Mouse (Mus musculus): Measurements from ENCODE around the gene Cep68.
A peak's percentile ranks its signal among the peaks of the same experiment; 100 is the strongest.

The Cep68 gene

GRCm38 (mm10) chr11:20249296-20250110 lies at the start of gene Cep68:
Gene Cep68 (minus strand): TSS chr11:20249429.
- DNase-seq (ENCODE audit: low spot score): peak; percentile 97

GRCm38 (mm10) chr11:20284463-20284862 lies 35.2 kb upstream of the Cep68 start:
- DNase-seq (ENCODE audit: low spot score): no peak

- no peak for DNase-seq (ENCODE audit: low spot score)
These were observed 33.5 kb upstream of the Cep68 start for GRCm38 (mm10) chr11:20282601-20283219.

- no peak for DNase-seq (ENCODE audit: low spot score)
These were observed 31.8 kb upstream of the Cep68 start for GRCm38 (mm10) chr11:20280982-20281381.

DNA sequence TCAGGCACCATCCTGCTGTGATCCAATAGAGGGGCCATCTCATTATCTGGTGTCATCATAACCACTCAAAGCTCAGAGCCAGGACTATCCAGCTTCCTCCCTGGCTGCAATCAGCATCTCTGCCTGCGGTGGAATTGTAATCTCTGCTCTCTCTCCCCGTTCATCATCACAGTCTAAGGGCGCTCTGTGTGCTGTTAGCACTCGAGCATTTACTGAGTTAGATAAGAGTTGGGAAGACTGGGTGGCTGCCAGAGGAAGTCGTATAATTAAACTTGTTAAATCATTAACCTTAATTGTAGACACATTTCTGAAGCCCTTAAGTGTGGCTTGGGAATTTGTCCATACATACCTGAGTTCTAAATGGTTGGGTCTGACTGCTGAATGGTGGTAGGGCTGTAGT lies 29.5 kb upstream of the Cep68 start:
- no peak for DNase-seq (ENCODE audit: low spot score)

DNA sequence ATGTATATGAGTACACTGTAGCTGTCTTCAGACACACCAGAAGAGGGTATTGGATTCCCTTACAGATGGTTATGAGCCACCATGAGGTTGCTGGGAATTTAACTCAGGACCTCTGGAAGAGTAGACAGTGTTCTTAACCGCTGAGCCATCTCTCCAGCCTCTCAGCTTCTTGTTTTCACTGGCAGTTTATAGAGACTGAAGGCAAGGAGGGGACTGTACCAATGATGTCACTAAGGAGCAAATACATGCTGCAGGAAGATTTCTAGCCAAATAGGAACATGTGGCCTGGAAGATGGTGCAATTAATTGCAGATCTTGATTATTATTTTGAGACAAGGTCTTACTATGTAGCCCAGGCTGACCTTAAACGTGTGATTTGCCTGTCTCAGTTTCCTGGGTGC lies 27.9 kb upstream of the Cep68 start:
- DNase-seq (ENCODE audit: low spot score): no peak

DNA sequence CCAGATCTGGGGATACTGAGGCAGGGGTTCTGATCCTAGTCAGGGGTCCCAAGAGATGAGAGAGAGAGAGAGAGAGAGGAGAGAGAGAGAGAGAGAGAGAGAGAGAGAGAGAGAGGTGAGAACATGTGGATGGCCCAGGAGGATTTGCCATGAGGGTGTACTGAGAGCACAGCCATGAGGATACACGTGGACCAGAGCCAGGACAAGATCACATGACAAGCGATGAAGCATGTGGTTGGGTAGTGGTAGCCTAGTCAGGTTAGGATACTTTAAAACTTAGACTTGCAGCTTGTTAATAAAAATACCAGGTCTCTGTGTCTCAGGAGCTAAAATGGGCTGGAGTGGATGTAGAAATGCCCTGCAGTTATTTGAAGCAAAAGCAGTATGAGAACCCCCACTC lies 26.7 kb upstream of the Cep68 start:
- DNase-seq (ENCODE audit: low spot score): no peak

DNA sequence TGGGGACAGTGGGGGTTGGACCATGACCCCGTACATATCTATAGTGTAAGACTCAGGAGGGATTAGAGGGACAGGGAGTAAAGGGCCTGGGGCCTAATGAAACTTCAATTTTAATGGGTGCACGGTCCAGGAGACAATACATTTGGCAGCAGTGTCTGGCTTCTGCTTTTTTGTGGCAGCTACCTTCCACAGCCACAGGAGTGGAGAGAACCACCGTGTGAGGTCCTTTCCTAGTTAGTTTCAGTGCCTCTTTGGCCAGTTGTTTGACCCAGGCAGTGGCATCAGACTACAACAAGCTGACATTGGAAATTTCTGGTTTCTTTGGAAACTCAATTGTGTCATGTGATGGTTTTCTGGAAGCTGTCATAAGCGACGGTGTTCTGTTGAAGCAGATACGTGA lies 20.7 kb upstream of the Cep68 start:
- no peak for DNase-seq (ENCODE audit: low spot score)

DNA sequence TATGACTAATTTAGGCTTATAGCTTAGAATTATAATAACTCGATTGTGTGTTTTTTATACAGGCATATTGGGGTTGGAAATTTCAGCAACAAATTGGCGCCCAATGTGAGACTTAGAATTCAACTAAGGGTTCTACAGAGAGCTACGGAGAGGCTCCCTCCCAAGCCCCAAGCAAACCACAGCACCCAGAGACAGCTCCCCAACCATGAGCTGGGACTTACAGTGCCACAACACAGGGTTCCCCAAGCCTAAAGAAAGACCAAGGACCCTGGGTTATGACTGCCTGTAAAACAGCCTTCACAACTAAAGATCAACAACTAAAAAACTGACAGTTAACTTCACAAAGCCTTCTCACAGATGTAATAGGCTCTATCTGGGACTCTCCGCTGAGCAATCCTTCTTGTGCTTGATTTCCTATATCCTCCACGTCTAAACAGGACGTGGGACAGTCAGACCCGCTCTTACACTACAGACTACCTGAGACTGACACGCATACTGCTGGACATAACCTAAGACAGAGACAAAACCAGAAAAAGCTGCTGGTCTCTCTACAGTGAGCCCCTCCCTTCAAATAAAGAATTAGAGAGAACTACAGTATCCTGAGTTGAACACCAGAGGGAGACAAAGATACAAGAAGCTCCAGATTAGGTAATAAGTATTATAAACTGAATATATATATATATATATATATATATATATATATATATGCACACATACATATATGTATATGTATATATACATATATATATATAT lies 13.6 kb upstream of the Cep68 start:
- no peak for DNase-seq (ENCODE audit: low spot score)

DNA sequence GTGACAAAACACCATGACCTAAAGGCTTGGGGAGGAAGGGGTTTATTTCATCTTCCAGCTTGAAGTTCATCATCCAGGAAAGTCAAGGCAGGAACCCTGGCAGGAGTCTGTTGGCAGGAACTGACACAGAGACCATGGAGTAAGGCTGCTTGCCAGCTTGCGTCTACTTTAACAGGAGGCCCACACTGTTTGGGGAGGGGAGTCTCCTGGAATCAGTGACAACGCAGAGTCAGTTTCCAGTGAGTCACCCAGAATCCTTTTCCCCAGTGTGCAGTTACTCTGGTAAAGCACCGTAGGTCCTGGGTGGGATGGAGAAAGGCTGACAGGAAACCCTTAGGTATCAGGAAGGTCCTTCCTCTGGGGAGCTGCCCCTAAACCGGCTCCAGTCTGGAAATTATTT lies 5.6 kb upstream of the Cep68 start:
- DNase-seq (ENCODE audit: low spot score): no peak

DNA sequence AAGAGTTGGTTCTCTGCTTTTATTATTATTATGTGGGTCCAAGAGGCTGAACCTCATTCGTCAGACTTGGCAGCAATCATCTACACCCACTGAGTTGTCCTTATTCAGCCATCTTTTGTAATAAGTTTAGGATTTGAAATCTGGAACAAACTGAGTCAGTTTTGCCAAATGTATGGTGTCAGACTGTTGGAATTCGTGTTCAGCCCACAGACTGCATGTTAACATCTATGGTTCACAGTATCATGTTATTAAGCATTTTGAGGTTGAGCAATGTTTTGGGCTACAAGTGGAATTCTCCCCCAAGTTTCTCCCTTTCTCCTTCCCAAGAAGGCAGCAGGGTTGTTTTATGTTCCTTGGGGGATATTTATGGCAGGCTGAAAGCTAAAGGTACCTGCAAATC lies 3.9 kb upstream of the Cep68 start:
- DNase-seq (ENCODE audit: low spot score): no peak

DNA sequence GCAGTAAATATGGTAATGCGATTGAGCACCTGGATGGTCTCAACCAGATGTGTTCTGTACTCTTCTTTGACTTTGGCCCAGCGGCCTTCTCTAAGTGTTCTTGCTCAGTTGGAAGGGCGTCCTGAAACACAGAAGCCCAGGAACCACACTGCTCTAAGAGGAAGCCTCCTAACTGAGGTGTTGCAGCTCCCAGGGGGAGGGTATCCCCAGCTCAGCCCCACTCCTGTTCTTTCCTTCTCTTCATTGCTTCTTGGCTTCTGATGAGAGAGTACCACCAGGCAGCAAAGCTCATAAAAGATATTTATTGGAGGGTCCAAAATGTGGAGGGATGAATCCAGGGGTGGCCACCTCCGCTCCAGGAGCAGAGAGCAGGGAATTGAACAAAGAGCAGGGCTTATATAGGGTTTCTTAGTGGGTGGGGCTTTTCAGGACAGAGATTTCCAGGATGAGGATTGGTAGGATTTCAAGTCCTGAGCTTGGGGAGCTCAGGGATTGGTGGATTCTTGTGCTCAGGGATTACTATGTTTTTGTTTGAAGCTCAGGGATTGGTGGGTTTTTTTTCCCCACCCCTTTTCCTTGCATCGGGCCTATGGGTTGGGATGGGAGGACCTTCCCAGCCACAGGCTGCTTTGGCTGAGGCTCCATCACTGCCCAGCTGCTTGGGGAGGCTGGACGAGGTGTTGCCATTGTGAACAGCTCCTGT lies 1.4 kb upstream of the Cep68 start:
- no peak for DNase-seq (ENCODE audit: low spot score)

DNA sequence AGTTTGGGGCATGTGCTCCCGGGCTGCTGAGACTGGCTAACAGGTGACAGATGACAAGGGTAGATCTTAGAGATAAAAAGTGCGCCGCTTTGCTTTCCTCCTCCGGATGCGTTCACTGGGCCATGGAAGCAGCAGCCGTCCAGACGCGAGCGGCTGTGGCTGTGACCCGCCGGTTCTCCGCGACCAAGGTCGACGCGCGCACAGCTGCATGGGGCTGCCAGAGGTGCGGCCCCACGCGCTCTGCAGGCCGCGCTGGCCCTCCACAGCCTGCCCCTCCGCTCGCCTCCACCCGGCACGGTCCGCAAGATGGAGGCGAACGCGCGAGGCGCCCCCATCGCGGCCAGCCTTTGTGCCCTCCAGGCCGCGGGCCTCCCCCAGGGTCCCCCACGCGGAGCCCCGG lies 389 bp downstream of the Cep68 start:
- DNase-seq (ENCODE audit: low spot score): no peak

- DNase-seq (ENCODE audit: low spot score): no peak
These were observed 952 bp downstream of the Cep68 start for GRCm38 (mm10) chr11:20248277-20248676.

DNA sequence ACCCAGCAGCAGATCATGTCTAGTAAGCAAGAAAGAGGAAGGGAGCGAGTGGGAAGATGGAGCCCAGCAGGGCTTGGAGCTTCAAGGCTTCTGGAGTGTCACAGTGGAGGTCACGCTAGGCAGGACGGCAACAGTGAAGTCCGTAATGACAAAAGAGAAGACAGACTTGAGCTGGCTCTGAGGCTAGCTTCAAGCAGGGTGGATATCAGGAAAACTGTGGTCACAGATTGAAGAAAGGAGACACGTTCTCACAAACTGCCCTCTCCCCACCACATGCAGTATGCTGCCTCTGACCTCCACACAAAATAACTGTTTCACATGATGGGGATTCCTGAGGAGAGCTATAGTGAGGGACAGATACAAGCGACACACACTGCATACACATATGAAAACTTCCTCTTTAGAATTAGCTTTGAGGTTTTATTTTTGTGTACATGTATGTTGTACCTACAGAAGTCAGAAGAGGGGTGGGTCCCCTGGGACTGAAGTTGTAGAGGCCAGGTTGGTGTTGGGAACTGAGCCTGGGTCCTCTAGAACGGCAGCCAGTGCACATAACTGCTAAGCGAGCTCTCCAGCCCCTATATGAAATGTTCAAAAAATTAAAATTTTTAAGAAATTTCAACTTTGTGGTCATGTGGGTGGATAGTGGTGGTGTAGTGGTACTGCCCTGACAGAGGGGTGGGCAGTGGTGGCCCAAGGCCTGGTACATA lies 1.9 kb downstream of the Cep68 start:
- no peak for DNase-seq (ENCODE audit: low spot score)

DNA sequence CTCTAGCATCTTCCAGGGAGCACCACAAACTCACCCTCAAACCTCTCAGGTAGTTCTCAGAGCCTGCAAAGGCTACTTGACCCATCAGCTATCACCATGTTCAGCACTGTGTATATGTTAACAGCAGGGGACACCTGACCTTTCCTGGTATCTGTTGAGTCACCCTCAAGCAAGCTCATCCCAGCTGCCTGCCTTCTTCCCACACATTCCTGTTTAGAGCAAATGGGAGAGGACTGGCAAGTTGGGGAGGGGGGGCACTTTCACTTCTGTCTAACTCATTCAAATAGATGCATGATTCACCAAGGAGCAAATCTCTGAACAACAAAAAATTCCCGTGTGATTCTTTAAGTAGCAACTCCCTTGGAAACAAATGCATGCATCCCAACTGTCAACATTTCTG lies 2.6 kb downstream of the Cep68 start:
- no peak for DNase-seq (ENCODE audit: low spot score)

DNA sequence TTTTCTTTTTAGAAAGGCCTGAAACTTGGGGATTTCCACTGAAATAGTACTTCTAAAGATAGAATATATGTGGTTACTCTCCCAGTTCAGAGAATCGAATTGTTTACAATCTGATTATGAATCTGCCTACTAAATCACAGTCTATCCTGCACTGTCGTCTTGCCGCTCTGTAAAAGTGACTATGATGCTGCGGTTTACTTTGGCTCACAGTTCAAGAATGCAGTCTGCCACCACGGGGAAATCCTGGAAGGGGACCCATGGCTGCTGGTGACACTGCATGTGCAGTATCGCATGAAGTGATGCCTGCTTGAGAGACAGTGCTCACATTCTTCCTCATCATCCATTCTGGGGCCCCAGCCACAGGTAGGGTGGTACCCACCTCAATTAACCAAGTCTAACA lies 3.9 kb downstream of the Cep68 start:
- DNase-seq (ENCODE audit: low spot score): no peak

DNA sequence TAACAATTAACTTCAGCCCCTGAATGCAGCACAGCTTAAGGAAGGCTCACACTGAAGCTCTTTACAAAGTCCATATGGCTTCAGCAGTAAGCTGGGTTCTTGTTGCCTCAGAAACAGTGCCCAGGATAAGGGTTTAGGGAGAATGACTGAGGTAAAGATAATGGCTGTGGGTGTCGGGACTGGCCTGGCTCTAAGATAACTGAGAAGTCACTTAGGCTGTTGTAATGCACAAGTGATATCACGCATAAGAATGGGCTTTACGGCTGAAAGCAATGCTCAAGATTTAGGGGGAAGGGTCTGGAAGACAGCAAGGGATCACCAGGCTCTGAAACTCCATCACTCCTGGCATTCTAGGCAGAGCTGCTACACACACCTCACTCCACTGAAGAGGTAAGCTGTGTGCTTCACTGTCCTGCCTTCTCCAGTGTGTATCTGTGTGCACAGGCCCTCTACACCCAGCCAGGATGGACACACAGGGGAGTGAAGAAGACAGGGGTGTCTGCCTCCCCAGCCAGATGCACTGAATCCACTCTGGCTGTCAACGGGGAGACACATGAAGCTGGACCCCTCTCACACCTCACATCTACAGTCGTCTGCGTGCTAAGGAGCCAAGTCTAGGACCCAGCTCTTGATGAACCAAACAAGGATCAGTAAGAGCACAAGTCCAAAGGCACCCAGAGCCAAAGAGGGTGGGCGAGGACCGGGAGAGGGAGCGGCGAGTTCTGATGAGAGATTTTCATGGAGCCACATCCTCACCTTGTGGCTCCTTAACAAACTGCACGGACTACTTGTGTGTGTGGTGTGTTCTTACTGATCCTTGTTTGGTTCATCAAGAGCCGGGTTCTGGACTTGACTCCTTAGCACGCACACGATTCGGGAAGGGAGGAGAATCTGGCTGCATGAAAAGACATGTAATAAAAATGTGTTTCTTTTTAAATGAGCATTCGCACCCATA lies 4.6 kb downstream of the Cep68 start:
- DNase-seq (ENCODE audit: low spot score): no peak

DNA sequence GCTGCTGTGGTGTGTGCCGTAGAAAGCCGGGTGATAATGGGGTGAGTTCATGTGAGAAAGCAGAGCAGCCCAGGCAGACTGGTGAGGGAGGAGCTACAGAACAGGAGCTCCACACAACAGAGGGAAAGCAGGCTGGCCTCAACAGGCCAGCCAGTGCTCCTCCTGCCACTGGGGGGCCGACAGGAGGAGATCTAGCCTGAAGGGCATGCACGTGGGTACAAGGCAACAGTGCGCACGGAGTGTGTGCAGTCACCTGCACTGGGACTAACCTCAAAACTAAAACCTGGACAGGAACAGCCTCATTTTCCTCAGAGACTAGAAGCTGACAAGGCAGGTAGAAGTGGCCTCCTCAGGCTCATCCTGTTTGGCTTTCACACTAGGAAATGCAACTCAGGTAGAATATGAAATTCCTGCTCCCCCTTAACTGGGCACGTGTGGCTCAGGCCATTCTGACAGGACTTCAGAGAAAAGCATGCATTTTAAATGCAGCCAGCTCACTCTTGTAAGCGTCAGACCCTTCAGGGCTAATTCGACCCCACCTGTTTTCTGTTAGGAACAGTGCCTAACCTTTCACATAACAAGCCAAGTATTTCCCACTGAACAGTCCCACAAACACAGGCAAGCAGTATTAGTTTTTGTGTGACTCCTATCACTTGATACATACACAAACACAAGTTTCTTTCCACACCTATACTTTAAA lies 5.9 kb downstream of the Cep68 start:
- no peak for DNase-seq (ENCODE audit: low spot score)

Data from layer of hippocampus, adult 11-12 months (tissue).